Mouse (Mus musculus) adipocyte (in vitro differentiated cells): Measurements from ENCODE around the gene Elmo2.

Experiments used
- DNase-seq: peaks from one replicate; pipeline ENCODE4 v3.0.0-alpha.2; 2016; ENCODE audit warnings: low spot score

The Elmo2 gene

GRCm38 (mm10) chr2:165326304-165327190 lies at the start of gene Elmo2:
TSS of gene Elmo2 (minus strand) at chr2:165326479.
- peak; percentile 98 for DNase-seq

DNA sequence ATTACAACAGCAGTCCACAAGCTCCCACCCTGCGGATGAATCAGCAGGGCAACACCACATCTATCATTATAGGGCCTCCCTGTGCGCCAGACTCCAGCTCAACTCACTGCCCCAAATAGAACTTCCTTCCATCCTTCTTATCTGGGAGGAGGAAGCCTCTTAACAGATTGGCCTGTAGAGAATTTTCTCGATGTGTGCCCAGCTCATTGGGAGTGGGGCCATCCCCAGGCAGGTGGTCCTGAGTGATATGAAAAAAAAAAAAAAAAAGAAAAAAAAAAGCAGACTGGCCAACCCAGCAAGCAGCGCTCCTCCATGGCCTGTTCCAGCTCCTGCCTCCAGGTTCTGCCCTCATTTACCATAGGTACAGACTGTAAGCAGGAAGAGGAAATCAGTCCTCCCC lies 49.7 kb upstream of the Elmo2 start:
- DNase-seq = no peak

DNA sequence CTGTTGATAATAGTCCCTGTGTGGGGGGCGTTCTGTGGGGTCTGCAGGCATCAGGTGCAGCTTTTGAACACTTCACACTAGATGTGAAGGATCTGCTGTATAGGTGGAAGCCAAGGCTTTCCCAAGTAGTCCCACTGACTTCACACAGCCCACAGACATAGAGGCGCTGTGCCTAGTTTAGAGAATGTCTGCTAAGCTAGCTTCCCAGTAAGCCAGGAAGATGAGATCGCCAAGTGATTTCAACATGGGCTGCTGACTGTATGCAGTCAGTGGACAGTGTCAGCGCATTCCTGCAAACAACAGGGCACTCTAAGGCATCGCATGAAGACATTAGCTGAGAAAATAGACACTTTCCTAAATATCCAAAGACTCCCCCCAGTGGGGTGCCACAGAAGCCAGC lies 49.2 kb upstream of the Elmo2 start:
- DNase-seq = peak; percentile 63

- no peak for DNase-seq
Observed at GRCm38 (mm10) chr2:165371066-165371465, 44.8 kb upstream of the Elmo2 start.

DNA sequence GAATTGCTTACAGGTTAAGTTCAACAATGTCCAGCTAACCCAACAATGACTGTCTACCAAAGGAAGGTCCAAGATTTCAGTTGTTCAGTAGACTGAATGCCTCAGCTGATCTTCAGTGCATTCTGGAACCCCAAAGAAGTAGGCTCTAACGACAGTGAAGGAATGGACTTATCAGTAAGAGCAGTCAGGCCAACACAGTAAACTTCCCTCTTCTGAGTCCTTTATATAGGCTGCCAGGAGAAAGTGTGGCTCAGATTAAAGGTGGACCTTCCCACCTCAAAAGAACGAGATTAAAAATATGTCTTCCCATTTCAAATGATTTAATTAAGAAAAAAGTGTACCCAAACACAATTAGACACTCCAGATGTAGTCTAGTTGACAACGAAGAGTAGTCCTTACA lies 44.1 kb upstream of the Elmo2 start:
- DNase-seq = no peak

DNA sequence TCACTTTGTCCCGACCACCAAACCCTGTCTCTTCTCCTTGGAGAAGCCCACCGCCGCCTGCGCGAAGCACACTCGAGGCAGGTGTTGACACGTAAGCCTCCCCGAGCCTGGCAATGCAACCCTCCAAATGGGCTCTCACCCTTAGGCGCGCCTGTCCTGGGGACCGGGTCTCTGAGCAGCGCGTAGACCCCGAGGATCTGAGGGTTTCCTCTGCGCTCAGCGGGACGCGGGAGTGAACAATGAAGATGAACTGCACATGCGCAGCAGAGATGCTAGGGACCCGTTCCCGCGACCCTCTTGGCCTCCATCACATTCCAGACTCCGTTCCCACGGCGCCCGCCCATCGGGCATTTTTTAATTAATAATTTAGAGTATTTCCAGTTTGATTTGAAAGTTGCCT lies 42.2 kb upstream of the Elmo2 start, which contains the start of gene Zfp663:
TSS of gene Zfp663 (minus strand) at position 234 of the 400 bp plus-strand sequence.
- no peak for DNase-seq

DNA sequence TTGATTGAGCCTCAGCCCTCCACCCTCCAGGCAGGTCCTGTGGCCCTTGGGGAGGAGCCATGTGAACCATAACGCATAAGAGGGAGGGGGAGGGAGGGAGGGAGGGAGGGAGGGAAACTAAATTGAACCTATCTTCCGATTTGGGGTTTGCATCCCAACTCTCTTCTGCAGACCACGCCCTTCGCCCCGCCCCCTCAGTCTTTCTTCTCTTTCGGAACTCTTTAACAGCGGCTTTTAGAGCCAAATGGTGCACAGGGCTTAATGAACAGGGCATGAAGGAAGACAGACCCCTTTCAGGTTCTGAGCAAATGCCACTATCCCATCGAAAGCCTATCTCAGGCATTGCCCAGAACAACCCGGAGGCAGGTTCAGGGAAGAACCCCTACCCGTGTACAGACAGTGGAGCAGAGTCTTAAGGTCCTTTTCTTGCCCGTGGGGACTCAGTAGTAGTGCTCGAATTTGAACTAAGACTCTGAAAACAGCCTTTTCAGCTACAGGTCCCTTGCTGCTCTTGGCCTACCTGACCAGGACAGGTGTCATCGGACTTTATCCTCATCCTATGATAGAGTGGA lies 41.7 kb upstream of the Elmo2 start:
- no peak for DNase-seq

- no peak for DNase-seq
Observed at GRCm38 (mm10) chr2:165367047-165367520, 40.8 kb upstream of the Elmo2 start.

GRCm38 (mm10) chr2:165364334-165365091 lies 38.2 kb upstream of the Elmo2 start:
- peak; percentile 24 for DNase-seq

DNA sequence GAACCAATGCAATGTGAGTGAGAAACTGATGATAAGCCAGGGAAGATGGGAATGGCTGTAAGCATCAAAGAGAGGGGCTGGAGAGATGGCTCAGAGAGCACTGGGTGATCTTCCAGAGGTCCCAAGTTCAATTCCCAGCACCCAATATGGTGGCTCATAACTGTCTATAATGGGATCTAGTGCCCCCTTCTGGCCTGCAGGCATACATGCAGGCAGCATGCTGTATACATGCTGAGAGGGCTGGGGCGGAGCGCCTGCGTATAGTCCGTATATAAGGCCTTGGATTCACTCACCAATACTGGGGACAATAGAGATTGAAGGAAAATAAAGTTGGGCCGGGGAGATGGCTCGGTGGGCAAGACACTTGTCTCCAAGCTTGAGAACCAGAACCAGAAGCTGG lies 37.0 kb upstream of the Elmo2 start:
- DNase-seq = no peak

DNA sequence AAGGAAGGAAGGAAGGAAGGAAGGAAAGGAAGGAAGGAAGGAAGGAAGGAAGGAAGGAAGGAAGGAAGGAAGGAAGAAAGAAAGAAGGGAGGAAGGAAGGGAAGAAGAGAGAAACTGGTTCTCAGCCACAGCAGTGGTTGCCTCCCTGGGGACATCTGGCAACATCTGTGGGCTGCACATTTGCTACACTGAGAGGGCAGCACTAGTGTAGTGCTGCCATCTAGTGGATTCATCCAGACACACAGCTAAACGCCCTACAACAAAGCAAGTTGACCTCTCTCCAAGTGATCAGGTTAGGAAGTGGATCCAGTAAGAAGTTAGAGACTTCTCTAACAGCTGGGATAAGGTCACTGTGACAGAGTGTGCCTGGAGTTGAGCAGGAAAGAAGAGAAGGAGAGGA lies 34.6 kb upstream of the Elmo2 start:
- DNase-seq = peak; percentile 89

- DNase-seq = no peak
Observed at GRCm38 (mm10) chr2:165351828-165352513, 25.7 kb upstream of the Elmo2 start.

DNA sequence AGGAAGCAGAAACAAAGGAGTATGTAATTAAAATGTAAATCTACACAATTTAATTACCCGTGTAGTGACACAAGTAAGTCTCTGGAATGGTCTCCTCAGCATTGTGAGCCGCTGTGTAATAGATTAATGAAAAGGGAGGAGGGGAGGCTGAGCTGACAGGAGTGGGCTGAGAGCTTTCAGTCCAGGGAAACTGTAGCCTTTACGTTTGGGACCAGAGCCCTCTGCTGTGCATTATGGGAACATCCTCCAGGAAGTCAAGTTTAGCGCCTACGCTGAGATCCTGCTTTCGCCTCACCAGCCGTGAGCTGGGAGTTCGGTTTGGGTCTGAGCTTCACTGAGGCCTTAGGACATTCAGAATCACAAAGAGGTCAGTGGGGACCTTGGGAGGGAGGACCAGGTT lies 23.2 kb upstream of the Elmo2 start:
- DNase-seq = no peak

DNA sequence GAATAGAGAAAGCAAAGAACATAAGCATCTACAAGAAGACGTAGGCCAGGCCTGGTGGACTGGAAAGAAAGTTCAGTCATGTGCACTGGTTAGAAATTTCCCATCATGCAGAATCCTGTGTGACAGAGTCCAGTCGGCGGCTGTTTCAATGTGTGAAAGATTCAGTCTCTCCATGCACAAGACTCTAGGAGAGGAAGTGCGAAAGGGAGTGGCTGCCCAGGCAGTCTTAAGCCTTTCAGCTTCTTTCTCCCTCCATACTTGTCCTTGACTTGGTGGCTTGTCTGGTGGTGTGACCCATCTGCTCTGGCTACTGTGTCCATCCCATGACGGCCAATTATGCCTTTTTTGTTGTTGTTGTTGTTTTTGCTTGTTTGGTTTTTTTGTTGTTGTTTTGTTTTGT lies 19.9 kb upstream of the Elmo2 start:
- DNase-seq = no peak

DNA sequence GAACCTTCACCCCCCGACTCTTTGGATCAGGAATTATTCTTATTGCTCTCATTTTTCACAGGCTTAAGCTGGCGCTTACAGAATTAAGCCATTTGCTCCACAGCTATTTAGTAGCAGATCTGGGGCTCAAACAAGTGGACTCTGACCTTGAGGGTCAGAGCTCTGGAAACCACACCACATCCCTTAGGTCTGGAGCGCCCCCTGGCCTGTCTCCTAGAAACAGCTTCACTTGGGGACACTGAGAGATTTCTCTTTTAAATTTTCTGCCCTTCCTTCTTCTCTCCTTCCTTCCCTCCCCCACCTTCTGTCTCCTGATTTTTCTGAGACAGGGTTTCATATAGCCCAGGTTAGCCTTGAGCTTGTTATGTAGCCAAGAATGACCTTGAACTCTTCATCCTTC lies 10.9 kb upstream of the Elmo2 start:
- peak; percentile 70 for DNase-seq

- no peak for DNase-seq
Observed at GRCm38 (mm10) chr2:165332610-165333210, 6.4 kb upstream of the Elmo2 start.

DNA sequence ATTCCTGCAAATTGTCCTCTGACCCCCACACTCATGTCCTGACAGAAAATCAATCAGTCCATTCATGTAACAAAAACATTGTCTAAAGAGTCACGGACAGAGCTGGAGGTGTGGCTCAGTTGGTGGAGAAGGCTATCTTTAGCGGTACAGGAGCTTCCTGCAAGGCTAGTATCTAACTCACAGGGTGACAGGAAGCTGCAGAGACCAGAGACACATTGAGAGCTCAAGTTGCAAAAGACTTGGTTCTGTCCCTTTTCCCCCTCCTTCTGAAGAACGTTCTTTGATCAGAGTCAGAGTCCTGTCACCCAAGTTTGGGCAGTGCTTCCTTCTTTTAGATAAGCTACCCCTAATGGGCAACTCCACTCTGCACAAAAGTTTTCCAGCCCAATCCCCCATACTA lies 3.4 kb upstream of the Elmo2 start:
- no peak for DNase-seq

- no peak for DNase-seq
Observed at GRCm38 (mm10) chr2:165328746-165329145, 2.5 kb upstream of the Elmo2 start.

GRCm38 (mm10) chr2:165327386-165327785 lies 1.1 kb upstream of the Elmo2 start:
- no peak for DNase-seq

DNA sequence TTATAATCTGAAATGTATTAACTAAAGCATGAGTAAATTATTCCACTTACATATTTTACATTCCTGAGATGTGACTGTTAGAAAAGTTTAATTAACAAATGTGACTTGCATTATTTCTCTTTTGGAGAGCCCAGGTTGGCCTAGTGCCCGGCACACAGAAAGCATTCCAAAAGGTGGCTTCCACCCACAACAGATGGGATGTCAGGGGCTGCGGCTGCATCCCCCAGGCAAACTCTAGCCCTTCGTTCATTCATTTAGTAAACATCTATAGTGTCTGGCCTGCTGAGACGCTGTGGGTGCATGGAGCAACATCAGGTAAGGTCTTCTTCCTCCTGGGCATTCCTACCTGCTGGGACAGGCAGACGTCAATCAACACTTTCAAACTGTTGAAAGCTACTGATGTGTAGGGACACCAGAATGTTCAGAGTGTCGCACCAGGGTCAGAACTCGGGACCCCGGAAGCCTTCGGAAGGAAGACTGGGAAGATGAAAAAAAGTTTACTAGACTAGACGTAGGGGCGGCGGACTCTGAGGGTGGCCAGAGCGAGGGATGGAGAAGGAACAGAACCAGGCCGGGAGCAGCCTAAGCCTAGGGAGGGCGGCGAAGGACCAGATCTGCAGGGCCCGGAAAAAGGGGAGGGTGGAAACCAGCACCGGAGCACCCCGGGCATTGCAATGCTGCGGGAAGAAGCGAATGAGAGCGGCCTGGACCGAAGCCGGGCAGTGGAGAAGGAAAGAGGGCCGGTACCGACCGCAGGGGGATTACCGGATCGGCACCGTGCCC lies 567 bp downstream of the Elmo2 start:
- no peak for DNase-seq

- no peak for DNase-seq
Observed at GRCm38 (mm10) chr2:165323928-165324327, 2.4 kb downstream of the Elmo2 start.
